Mouse (Mus musculus) CH12.LX (cell line): ENCODE measurements at regions not wholly inside any gene's neighbourhood (a gene's known extent, or its start where the extent isn't known, plus 50 kb on each side); places are given as distances from the start of the nearest gene placed in this dataset.

Experiments used
- CTCF ChIP-seq, 2 experiments: IDR thresholded peaks in 1 of 2; conservative IDR thresholded peaks in 1 of 2; 2 replicates each; pipeline ENCODE4 v1.5.1; 2011 to 2012; ENCODE audit warnings: low read depth in 2 of 2, low read length in 2 of 2, improper control_type of control experiment in 1 of 2, inconsistent platforms in 1 of 2, mild to moderate bottlenecking in 1 of 2, moderate library complexity in 1 of 2
- EP300 ChIP-seq: IDR thresholded peaks from 2 replicates; pipeline ENCODE4 v1.6.1; 2011; ENCODE audit warnings: low read length, improper control_type of control experiment
- MXI1 ChIP-seq: IDR thresholded peaks from 2 replicates; pipeline ENCODE4 v1.6.1; 2011; ENCODE audit warnings: mild to moderate bottlenecking, low read depth, low read length, improper control_type of control experiment

DNA sequence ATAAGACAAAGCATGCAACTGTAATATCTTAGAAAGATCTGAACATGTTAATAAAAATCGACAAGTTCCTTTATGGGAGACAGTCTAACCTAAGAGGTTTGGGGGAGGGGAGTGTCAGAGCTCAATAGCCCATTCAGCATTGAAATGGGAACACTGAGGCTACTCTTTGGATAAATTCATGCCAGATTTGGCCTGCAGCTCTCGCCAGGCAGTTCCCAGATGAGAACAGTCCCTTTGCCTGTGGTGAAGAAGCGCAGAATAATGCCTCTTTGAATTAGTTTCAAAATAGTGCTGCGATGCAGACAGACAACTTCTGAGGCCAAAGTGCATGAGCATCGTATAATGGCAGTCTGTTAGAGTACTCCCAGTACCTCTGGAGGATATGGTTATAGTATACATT lies 293.6 kb upstream of the Nr2f2 start:
- TF ChIP-seq EP300 (no peak), CTCF (conservative IDR thresholded peaks at IDR 0.05 in 1 of 2, IDR thresholded peaks at IDR 0.05 in 1 of 2; ENCODE audit: low read depth in 2 of 2, low read length in 2 of 2) (no peak), MXI1 (no peak)
